Mouse (Mus musculus): ENCODE data around the gene B3gnt7.
"Not testable (repeated sequence)": the region's sequence is repeated elsewhere in the genome, so short reads cannot be mapped to it uniquely, and the experiment has no call there.

- TF ChIP-seq POLR2A (IDR thresholded peaks at IDR 0.05; ENCODE audit: low read depth, low read length); CTCF (IDR thresholded peaks at IDR 0.05; ENCODE audit: extremely low read depth, insufficient read length, insufficient replicate concordance, low read depth, low read length): not testable (repeated sequence)
Observed at GRCm38 (mm10) chr1:86341096-86341495, 38.5 kb downstream of the B3gnt7 start.

Measured in small intestine, adult 2 months (tissue).